Mouse (Mus musculus) urinary bladder, postnatal 14 days (tissue): Measurements from ENCODE around the gene Tanc1.
"Not testable (repeated sequence)": the region's sequence is repeated elsewhere in the genome, so short reads cannot be mapped to it uniquely, and the experiment has no call there.

ENCODE experiments used
- DNase-seq: peaks from one replicate; pipeline ENCODE4 v3.0.0; 2021; ENCODE audit warnings: low spot score

Gene Tanc1

DNA sequence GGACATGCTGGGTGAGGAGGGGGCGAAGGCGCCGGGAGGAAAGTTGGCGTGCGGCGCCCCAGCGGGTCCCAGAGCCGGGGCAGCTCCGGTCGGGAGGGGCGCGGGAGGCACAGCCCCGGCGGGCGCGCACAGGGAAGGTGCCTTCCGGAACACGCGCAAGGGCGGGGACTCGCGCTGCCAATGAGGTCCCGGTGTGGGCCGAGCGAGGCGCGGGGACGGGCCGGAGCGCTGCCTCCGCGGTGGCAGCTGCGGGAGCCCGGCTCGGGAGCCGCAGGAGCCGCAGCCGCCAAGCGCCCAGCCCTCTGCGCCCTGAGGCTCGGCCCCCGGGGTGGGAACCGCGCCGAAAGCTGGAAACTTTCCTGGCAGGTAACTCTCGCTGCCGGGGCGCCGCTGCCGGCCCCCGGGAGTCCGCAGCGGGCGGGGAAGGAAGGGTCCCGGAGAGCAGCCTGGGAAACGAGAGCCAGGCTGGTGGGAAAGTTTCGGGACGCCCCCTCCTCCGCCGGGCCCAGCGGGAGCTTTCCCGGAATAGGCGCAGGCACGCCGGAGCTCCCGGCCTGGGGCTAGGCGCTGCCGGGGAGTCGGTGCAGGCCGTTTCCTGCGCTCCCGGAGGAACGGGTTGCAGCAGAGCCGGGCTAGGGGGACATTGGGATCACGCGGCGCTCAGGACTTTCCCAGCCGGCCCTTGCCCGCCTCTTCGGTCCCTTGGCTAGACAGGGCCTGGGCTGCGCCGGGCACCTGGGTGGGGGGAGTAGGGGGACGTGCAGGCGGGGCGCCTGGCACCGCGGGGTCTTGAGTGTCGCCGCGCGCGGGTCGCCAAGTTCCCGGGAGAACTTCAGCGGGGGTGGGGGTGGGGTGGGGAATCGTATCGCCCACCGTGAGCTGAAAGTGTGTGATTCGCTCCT, at the start of gene Tanc1:
Gene Tanc1 (plus strand): TSS at position 212 of the 902 bp plus-strand sequence.
- peak; percentile 91 for DNase-seq

DNA sequence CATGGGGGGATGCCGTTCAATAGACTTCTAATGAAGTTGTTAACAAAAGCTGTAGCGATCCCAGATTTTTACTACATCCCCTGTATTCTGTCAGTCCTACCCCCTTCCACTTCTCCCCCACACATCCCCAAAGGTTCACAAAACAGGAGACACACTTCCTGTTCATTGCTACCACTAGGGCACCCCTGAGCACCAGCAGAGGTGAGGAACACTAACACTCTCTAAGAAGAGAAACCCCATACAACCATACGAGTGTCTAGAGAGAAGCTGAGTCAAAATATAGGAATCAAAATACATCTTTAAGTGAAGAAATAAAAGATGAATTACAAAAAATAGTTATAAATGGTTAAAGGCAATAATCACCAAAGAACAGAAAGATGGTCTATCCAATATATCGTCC, 49.6 kb upstream of the Tanc1 start:
- DNase-seq, result no peak

GRCm38 (mm10) chr2:59562696-59563095, 49.1 kb upstream of the Tanc1 start:
- DNase-seq, result no peak

DNA sequence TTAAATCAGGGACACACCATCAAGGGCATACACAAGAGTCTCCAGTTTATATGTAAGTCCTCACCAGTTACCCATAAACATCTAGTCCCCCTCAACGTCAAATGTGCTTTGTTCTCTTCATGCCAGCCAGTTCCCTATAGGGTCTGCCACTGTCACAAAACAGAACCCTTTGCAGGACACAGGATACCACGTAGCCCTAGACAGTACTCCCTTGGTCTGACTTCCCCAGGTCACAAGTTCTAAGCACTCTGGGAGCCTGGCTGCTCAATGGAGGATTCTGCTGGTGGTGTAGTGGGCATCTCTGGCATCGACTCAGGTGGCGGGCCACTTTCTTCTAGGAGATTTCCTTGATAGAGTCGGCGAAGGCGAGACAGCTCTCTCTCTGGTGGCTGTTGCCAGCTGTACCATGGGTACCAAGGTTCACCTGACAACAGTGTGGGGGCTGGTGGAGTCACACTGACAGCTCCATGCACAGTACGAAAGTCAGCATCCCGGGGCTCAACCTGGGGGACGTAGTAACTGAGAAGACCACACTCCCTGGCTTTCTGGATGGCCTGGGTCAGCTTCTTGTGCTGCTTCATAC, 47.7 kb upstream of the Tanc1 start:
- not testable (repeated sequence) for DNase-seq

GRCm38 (mm10) chr2:59564947-59565346, 46.9 kb upstream of the Tanc1 start:
- no peak for DNase-seq

- no peak for DNase-seq
Observed at GRCm38 (mm10) chr2:59580939-59581338, 30.9 kb upstream of the Tanc1 start.

- no peak for DNase-seq
Observed at GRCm38 (mm10) chr2:59583961-59584360, 27.9 kb upstream of the Tanc1 start.

DNA sequence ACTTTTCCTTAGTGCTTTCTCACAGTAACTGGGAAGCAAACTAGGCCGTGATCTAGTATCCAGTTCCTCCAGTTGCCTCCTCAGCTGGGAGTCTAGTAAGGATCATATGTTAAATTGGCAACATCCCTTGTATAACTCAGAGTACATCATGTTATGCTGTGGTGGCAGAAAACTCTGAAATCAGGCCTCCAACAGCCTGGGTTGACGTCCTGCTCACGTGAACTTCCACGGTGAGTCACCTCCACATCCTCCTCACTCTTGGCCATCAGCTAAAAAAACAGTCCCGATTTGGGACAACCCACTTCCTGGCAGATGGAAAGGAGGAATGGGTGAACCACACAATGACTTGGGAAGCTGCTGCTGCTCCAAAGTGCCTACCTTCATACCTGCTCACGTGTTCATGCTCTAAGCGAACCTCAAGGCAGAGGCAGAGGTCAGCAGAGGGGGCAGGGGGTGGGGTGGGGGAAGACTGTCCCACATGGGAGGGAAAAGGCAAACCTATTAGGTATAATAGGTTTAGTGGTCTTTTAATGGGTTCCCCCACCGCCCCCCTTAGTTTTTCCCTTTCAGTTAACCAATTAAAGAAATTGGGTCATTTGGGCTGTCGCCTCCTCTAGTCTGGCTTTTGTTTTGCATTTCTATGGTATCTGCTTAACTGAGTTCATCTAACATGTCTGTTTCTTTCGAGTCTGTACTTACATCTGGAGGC, 24.3 kb upstream of the Tanc1 start:
- no peak for DNase-seq

DNA sequence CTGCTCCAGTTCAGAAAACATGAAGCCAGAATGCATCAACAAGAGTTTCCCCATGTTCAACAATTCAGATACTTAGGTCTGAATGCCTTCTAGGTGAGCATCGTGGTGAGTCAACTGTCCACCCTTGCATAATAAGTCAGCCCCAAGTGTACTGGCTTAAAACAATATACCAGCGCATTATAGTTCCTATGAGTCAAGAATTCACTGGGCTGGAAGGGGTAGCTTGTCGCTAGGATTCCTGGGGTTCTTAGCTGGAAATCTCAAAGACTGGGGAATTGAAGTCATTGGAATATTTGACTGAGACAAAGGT, 23.8 kb upstream of the Tanc1 start:
- DNase-seq, result no peak

DNA sequence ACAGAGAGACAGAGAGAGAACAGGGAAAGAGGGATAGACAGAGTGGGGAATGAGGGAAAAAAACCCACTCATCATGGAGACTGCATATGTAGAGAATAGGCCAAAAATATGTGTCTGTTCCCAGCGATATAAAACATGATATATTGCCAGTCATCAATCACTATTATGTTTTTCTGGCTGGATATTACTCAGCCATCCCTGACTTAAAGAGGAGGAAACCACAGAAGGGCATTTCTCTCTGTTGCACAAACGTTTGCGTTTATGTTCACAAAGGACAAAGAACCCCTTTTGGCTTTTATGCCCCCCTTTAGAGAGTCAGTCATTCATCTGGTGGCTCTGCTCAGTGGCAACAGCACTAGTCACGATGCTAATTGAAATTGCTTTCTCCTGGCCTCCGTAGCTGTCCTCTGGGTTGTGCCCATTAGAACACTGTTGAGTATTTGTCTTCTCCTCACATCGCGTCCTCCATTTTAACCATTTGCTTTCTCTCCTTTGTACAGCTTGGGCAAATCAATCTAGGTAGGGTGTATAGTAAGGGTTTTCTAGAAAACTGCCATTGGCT, 18.4 kb upstream of the Tanc1 start:
- no peak for DNase-seq

DNA sequence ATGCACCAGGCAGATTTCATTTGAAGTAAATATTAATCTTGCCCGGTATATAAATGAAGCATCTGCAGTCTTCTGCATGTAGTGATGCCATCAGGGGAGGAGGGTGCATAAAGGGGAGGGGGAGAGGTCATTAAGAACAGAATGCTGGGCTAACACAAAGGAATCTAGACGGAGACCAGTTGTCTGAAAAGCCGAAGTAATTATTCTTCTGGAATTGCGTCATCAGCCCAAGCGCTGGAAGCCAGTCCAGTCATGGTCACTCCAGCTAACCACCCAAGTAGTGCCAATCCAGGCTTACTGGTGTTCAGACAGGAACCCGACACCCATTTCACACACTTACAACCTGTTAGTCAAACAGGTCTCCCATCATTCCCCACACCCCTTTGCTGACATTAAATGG, 17.7 kb upstream of the Tanc1 start:
- DNase-seq, result no peak

DNA sequence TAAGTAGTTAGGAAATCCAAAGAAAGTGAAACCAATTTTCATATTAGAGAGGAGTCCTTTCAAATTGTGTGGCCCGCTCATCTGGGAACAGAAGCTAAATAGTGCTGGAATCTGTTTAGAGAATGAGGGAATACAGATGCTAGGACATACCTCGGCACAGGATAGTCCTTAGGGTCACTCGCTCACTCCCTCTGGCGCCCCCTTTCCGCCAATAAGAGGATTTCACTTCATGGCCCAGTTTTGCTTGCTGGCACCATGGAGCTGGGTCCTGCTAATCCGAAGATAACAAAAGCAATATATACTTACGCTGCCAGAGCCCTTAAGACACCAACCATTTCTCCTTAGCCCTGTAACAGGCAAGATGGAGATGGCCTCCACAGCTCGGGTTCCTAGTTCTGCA, 15.3 kb upstream of the Tanc1 start:
- no peak for DNase-seq

DNA sequence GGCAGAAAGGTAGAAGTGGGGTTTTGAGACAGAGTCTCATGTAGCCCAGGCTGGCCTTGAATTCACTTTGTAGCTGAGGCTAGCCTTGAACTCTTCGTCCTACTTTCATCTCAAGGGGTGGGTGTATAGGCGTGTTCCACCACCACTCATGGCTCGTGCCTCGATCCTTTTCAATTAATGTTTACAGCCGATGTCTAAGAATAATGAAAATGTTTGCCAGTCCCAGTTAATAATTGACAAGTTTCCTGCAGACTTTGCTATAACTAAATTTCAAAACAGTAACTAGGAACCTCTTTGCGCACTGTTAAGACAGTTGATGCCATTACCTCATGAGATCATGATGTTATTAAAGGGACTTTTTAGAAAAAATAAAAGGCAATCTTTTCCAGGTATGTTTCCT, 13.6 kb upstream of the Tanc1 start:
- no peak for DNase-seq

- DNase-seq, result no peak
Observed at GRCm38 (mm10) chr2:59598894-59599293, 12.9 kb upstream of the Tanc1 start.

- DNase-seq, result no peak
Observed at GRCm38 (mm10) chr2:59599338-59600111, 12.3 kb upstream of the Tanc1 start.

DNA sequence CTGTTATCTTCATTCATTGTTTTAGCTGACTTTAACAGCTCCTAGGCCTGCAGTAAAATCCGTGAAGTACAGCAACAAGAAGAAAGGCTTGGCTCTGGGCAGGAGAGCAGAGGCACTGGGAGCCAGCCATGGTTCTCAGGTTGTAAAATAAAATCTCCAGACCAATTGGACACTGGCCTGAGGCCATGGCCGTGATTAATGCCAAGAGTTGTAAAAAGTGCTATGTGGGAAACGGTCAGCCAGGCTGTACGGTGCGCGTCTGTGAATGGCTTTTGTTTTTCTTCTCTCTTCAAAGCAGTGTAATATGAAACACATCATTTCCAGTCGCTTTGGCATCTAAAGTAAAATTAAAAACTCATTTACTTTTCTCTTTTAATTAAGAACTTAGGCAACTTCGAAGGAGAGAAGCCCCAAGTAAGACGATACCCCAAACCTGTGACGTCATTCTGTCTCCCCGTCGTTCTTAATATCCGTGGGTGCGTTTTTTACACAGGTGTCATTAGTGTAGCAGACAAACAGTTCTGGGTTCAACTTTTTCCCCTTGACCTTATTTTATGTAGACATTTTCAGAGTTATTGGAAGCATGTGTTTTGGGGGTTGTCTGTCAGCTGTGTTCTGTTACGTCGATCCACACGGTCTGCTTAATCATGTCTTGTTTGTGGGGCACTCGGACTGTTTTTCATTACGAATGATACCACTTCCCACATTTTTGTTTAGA, 11.6 kb upstream of the Tanc1 start:
- DNase-seq, result peak; percentile 81

- DNase-seq, result no peak
Observed at GRCm38 (mm10) chr2:59600980-59601379, 10.9 kb upstream of the Tanc1 start.

DNA sequence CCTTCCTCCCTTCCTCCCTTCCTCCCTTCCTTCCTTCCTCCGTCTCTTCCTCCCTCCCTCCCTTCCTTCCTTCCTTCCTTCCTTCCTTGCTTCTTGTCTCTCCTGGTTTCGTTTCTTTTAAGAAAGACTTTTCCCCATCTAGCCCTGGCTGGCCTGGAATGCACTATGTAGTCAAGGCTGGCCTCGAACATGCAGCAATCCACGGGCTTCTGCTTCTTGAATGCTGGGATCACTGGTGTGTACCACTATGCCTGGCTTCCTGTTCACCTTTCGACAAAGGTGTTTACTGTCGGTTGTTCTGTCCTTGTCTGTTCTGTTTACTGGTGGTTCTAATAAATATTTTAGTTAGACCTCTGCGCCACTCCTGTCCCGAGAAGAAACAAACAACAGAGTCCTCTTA, 10.4 kb upstream of the Tanc1 start:
- DNase-seq, result no peak

DNA sequence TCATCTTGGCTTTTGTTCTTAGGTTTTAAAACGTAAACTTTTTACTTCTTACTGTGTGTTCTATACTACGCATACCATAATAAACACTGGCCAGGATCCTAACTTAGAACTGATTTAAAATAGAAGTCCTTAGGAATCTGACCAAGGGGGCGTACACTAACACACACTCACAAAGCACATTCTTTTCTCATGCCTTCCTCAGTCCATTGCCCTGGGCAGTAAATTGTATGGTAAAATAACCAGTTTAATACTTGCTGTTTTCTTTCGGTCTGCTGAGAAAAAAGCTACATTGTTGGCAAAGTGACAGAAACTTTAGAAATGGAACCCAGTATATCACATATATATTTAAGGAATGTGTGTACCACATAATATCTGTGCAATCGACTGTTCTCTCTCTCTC, 2.9 kb upstream of the Tanc1 start:
- no peak for DNase-seq

DNA sequence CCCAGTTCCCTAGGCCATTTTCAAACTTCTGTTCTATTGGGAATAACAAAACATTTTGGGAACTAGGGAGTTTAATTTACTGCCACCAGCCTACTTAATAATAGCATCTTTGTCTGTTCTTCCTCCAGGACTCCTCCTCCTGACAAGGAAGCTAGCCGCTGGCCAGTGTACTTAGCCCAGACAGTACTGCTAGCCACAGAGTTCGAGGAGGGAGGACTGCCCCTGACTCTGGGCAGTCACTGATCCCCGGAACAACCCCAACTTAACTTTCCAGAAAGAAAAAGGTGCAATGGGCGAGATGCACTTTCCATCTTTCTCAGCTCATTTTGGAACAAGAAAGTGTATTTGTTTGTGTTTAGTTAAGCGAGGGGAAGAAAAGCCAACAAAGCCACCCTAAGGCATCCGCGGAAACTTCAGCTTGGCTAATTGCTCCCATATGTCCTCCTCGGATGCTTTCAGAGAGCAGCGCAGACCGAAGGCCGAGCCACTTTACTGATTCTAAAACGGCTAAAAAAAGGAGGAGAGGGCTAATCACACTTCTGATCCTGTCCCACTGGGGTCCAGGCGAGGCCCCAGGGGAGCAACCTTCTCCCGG, 529 bp upstream of the Tanc1 start:
- no peak for DNase-seq
